Mouse (Mus musculus) C2C12 (cell line): ENCODE measurements around the gene Efl1.

Experiments
- CTCF ChIP-seq: IDR thresholded peaks from one replicate; pipeline ENCODE4 v1.5.1; 2011; ENCODE audit not compliant: control insufficient read depth, insufficient read depth, insufficient read length
- MAX ChIP-seq: IDR thresholded peaks from one replicate; pipeline ENCODE4 v1.6.1; 2011; ENCODE audit warnings: mild to moderate bottlenecking, control low read depth
- MYOD1 ChIP-seq: IDR thresholded peaks from one replicate; pipeline ENCODE4 v1.6.1; 2011; ENCODE audit warnings: low read depth; ENCODE audit not compliant: control insufficient read depth, insufficient read length
- MYOG ChIP-seq: IDR thresholded peaks from one replicate; pipeline ENCODE4 v1.6.1; 2011; ENCODE audit not compliant: control insufficient read depth, insufficient read length; ENCODE audit errors: extremely low read depth

- no peak for TF ChIP-seq CTCF
- no peak for TF ChIP-seq MYOG
- TF ChIP-seq MAX = no peak
- TF ChIP-seq MYOD1 = no peak
These were observed 43.0 kb upstream of the Efl1 start for GRCm38 (mm10) chr7:82605425-82605824.
